Mouse (Mus musculus): ENCODE data around the gene Ms4a8a.
"Not testable (repeated sequence)": the region's sequence is repeated elsewhere in the genome, so short reads cannot be mapped to it uniquely, and the experiment has no call there.

Ms4a8a gene

GRCm38 (mm10) chr19:11080934-11081333 is at the start of gene Ms4a8a:
Gene Ms4a8a, minus strand, starts transcription at chr19:11081102.
- in situ Hi-C loops (cut with MboI, MseI) = no loop called here

DNA sequence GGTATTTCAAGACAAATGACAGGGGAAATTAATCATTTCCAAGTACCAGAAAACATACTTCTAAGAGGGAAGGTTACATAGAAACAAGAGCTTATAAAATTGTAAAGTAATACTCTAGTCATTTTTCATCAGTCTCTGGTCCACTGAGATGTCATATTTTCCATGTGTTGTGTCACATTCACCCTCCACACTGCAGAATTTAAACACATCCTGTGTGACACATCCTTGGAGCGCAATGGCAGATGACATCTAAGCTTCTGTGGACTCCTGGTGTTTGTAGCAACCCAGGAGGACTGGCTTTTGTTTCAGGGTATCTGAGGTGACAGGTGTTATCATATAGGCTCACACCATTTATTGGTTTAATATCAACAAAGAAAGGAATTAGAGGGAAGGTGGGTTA is 48.8 kb upstream of the Ms4a8a start:
- in situ Hi-C loops (cut with MboI, MseI) = loop anchor here in 1 of 2 experiments (5.0 kb wide), 1 partner anchor 448 kb away; no protein-coding TSS in a partner anchor

DNA sequence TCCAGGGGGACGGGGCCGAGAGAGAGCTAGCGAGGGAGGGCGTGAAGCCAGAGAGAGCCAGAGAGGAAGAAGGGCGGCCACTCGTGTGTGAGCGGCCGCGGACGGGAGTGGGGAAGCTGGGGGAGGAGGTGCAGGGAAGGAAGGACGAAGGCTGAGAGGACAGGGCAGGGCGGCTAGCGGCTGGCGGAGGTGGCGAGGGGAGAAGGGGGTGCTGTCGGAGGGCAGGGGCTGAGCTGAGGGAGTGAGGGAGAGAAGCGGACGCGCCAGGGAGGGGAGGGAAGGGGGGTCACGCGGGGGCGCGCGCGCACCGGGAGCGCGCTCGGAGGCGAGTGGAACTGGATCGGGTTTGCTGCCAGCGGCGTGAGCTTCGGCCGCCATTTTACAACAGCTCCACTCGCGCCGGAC is 40.1 kb upstream of the Ms4a8a start:
- in situ Hi-C loops (cut with MboI, MseI) = not testable (repeated sequence)

- in situ Hi-C loops (cut with MboI, MseI) = no loop called here
These were observed 38.4 kb upstream of the Ms4a8a start for GRCm38 (mm10) chr19:11119338-11119737.

DNA sequence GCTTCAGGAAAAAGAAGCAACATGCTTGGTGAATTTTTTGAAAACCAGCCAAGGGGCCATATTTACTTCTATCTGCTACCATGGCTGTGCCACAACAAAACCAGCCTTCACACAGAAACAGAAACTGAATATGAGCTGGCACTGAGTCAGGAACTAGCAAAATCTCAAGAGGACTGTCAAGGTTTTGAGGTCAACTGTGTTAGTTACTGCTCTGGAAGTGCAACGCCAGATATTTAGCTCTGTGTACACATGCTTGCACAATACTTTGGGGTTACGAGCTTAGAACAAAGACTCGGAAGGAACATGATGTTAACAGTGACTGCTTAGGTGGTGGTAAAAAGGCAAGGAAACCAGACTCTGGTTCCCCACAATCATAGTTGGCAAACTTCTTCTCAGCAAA is 26.8 kb upstream of the Ms4a8a start:
- in situ Hi-C loops (cut with MboI, MseI) = no loop called here

DNA sequence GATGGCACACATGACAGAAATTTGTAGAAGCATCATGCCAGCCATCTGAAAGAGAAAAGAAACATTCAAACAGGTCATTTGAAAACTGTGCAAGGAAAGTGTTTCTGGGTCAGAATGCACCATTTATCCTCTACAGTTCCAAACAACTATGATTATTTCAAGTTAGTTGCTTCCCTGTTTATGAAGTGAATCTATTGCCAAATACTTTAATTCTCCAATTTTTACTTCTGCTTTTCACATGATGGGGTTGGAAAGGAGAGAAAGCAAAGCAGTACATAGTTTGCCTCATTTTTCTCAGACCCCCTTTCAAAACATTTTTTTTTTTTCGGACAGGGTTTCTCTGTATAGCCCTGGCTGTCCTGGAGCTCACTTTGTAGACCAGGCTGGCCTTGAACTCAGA is 21.0 kb upstream of the Ms4a8a start:
- in situ Hi-C loops (cut with MboI, MseI) = no loop called here

GRCm38 (mm10) chr19:11098401-11098800 is 17.5 kb upstream of the Ms4a8a start:
- in situ Hi-C loops (cut with MboI, MseI) = no loop called here

DNA sequence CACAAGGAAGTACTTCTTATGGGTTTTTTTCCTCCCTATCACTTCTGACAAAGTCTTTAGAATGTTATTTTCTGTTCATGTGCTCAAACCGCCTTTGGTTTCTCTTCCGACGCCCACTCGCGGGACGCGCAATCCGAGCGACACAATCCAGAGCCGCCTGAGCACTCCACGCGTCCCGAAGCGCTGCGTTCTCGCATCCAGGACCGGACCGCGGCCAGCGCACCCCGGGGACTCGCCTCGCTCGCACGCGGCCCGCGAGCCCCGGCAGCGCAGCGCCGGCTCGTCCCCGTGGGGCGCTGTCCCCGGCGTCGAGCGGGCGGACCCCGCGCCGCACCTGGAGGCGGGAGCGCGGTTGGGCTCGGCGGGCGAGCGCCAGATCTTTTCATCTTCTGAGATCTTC is 11.2 kb upstream of the Ms4a8a start:
- in situ Hi-C loops (cut with MboI, MseI) = not testable (repeated sequence)

- in situ Hi-C loops (cut with MboI, MseI) = no loop called here
These were observed 10.5 kb downstream of the Ms4a8a start for GRCm38 (mm10) chr19:11070364-11070763.

DNA sequence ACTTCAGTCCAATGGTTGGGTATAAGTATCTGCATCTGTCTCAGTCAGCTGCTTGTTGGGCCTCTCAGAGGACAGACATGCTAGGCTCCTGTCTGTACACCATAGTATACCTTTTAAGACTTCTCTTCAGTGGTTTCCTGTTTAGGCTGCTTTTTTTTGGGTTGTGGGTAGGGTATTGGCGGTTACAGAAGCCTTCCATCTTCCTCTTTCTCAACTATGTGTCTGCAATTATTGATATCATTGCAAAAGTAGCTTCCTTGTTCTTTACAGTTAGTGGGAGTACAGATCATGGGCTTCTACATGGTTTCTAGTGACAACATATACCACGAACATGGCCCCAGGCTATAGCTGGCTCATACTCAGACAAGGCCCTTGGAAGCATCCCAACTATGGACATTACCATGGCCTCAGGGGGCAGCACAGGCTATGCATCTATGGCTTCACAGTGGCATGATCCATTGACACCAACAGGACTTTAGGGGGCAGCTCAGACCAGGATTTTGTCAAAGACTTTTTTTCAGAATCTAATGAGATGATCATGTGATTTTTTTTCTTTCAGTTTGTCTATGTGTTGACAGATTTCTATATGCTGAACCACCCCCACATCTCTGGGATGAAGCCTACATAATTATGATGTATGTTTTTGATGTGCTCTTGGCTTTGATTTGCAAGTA is 15.6 kb downstream of the Ms4a8a start:
- in situ Hi-C loops (cut with MboI, MseI) = no loop called here

GRCm38 (mm10) chr19:11060900-11061299 is 20.0 kb downstream of the Ms4a8a start:
- in situ Hi-C loops (cut with MboI, MseI) = no loop called here

- in situ Hi-C loops (cut with MboI, MseI) = no loop called here
These were observed 20.9 kb downstream of the Ms4a8a start for GRCm38 (mm10) chr19:11059967-11060366.

GRCm38 (mm10) chr19:11055700-11056099 is 25.2 kb downstream of the Ms4a8a start:
- in situ Hi-C loops (cut with MboI, MseI) = not testable (repeated sequence)

DNA sequence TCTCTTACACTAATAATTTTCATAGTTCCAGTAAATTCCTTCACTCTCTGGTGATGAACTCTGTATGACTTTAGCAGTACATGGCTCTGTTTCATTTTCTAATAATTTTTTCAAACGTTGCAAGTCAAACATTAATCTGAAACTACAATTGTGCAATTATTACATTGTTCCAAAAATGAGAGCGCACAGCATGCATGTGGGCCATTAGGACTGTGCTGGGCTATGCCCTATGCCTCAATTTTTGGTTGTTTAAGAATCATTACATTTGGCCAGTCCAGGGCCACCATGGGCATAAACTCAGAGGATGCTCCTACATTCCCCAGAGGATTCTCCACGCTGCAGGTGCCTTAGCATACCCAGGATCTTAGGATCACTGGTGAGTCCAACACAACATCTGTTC is 27.6 kb downstream of the Ms4a8a start:
- in situ Hi-C loops (cut with MboI, MseI) = no loop called here

DNA sequence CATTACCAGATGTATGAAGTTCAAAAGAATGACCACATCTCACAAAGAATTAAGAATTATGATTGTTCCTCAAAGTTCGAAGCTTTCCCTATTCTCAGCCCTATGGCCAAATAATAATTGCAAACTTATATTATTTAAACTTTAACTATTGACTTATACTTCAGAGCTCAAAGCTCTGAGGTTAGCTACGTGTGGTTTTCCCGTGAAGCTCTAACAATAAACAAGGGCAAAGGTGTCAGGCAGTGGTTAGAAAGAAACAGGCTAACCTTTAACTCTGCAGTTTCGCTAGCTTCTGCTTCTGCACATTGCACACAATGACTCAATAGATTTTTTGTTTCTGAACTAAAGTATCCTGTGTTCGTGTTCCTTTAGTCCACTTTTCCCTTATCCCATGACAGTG is 28.0 kb downstream of the Ms4a8a start:
- in situ Hi-C loops (cut with MboI, MseI) = no loop called here

DNA sequence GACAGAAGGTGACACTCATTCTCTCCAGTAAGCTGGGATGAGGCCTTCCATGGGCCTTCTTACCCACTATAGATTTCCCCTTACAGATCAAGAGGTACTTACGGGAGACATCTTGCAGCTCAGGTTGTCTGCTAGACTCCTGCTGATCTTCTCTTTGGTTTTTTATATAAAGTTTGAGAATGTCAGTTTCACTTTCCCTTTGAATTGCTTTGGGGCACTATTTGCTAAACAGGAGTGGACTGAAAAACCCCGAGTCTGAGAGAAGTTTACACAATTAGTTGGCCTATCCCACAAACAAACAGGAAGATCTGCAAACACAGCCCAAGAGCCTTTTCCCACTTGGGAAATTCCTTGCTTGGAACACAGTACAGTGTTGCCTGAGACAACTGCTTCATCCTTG is 30.6 kb downstream of the Ms4a8a start:
- in situ Hi-C loops (cut with MboI, MseI) = no loop called here

GRCm38 (mm10) chr19:11049426-11049825 is 31.5 kb downstream of the Ms4a8a start:
- in situ Hi-C loops (cut with MboI, MseI) = loop anchor here in 1 of 2 experiments (10.0 kb wide), 1 partner anchor 555 kb away; the partner anchor contains the start of gene Ms4a6d

DNA sequence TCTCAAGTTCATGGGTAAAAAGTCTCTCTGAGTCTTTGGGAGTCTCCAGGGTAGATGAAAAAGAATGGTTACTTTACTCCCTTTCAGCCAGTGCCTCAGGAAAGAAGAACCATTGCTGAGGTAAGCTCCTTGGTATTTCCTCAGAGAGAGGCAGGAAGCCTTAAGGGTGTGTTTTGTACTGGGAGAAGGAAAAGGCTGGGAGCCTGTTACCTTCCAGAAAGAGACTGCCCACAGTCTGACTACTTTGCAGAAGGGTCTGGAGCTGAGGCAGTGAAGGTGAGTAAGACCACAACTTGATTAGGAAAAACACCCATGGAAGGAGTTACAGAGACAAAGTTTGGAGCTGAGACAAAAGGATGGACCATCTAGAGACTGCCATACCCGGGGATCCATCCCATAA is 32.4 kb downstream of the Ms4a8a start:
- in situ Hi-C loops (cut with MboI, MseI) = loop anchor here in 1 of 2 experiments (10.0 kb wide), 1 partner anchor 556 kb away; the partner anchor contains the start of gene Ms4a6d

GRCm38 (mm10) chr19:11048009-11048408 is 32.9 kb downstream of the Ms4a8a start:
- in situ Hi-C loops (cut with MboI, MseI) = loop anchor here in 1 of 2 experiments (10.0 kb wide), 1 partner anchor 557 kb away; the partner anchor contains the start of gene Ms4a6d

- in situ Hi-C loops (cut with MboI, MseI) = loop anchor here in 1 of 2 experiments (10.0 kb wide), 1 partner anchor 560 kb away; the partner anchor contains the start of gene Ms4a6d
These were observed 35.7 kb downstream of the Ms4a8a start for GRCm38 (mm10) chr19:11044996-11045711.

DNA sequence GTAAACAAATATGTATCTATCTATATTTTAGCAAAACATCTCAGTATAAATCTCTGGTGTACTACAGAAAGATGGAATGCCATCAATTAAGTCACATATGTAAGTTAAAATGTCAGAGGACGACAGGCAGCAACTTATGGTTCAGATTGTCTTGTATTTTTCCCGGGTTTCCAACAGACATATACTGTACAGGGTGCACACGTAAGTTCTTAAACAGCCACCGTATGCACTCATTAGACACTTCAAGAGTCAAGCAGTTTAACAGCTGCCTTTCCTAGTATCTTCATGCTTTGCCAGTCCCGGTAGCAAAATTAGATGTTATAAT is 36.3 kb downstream of the Ms4a8a start:
- in situ Hi-C loops (cut with MboI, MseI) = loop anchor here in 1 of 2 experiments (10.0 kb wide), 1 partner anchor 560 kb away; the partner anchor contains the start of gene Ms4a6d

GRCm38 (mm10) chr19:11037570-11037969 is 43.3 kb downstream of the Ms4a8a start:
- in situ Hi-C loops (cut with MboI, MseI) = no loop called here

GRCm38 (mm10) chr19:11022382-11022781 is 58.5 kb downstream of the Ms4a8a start:
- in situ Hi-C loops (cut with MboI, MseI) = no loop called here
